Mouse (Mus musculus): ENCODE measurements around the gene Olfr67. TPM values are rescaled to one million over a fixed set of nuclear protein-coding genes. Genes with fewer than 3 reads are reported as not detected.
"Not testable (repeated sequence)": the region's sequence is repeated elsewhere in the genome, so short reads cannot be mapped to it uniquely, and the experiment has no call there.

The Olfr67 gene
- polyA plus RNA-seq (2016; fragmentation: Nextera tagmentation; extraction: Ambion mirVana): not detected in 2 replicates

DNA sequence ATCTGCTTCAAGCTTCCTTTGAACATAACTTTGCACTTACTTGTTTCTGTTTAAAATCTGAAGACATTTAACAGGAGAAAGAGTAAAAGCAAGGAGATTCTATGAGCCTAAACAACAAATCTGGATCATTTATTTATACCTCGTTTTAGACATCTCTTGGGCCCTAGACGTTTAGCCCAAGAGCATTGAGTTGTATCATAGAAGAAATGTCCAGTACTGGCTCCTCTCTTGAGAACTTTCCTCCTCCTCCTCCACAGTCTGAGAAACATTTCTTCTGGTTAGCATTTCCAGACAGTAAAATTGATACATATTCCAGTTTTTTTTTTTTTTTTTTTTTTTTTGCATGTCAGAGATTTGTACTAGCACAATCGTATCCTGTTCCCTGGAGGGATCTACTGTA lies at the start of gene Olfr67:
TSS of gene Olfr67 (minus strand) at position 101 of the 400 bp plus-strand sequence.
- Histone ChIP-seq H3K27me3 (ENCODE audit: insufficient read depth, poor library complexity, severe bottlenecking) (no peaks in the 10 kb centered on the region), H3K4me1 (replicated peaks) (no peaks in the 10 kb centered on the region), H3K27ac (no peak within 1 kb of the TSS), H3K4me3 (no peak within 1 kb of the TSS), H3K36me3 (no peaks in the 10 kb centered on the region), H3K9me3 (no peaks in the 10 kb centered on the region)
- 76% methylated on average over 3 of the region's 3 CpGs for WGBS
- DNase-seq (ENCODE audit: low spot score): no peak

DNA sequence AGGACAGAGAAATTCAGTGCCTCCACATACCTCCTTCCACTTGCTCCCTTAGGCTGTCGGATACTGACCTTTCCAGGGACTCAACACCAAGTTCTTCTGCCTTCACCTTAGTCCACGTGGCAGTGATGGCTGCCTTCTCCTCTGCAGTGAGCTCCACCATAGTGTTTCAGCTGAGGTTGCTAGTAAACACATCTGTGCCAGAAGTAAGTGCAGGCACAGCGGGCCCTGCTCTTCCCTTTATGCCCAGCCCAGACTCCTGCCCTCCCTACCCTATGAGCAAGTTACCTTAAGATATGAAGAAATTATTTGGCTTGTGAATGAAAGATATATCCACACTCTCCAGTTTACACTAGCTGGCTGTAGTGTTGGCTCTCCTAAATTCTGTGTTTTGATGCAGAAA lies 48.6 kb upstream of the Olfr67 start, which contains the start of gene Hbb-bh2:
TSS of gene Hbb-bh2 (minus strand) at position 253 of the 400 bp plus-strand sequence.
- Histone ChIP-seq H3K27me3 (ENCODE audit: insufficient read depth, poor library complexity, severe bottlenecking) (no peaks in the 10 kb centered on the region), H3K36me3 (no peaks in the 10 kb centered on the region), H3K4me1 (replicated peaks) (no peaks in the 10 kb centered on the region), H3K9me3 (no peaks in the 10 kb centered on the region), H3K4me3 (no peak within 1 kb of the TSS), H3K27ac (no peak within 1 kb of the TSS)
- 79% methylated on average over 3 of the region's 3 CpGs for whole genome bisulfite sequencing
- no peak for DNase-seq (ENCODE audit: low spot score)

DNA sequence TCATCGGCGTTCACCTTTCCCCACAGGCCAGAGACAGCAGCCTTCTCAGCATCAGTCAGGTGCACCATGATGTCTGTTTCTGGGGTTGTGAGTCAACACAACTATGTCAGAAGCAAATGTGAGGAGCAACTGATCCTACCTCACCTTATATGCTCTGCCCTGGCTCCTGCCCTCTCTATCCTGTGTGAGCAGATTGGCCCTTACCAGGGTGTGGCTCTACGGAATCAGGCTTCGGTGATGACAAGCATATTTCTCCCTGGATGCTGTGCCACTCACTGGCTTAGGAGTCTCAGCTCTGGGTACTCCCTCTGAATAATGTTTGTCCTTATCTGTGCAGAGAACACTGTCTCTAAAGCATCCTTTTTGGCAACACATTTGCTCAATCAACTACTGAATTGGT lies 36.2 kb upstream of the Olfr67 start, which contains the start of gene Hbb-bs:
TSS of gene Hbb-bs (minus strand) at position 289 of the 400 bp plus-strand sequence.
- Histone ChIP-seq H3K4me1 (replicated peaks) (no peaks in the 10 kb centered on the region), H3K4me3 (no peak within 1 kb of the TSS), H3K36me3 (no peaks in the 10 kb centered on the region), H3K27ac (no peak within 1 kb of the TSS), H3K27me3 (ENCODE audit: insufficient read depth, poor library complexity, severe bottlenecking) (no peaks in the 10 kb centered on the region), H3K9me3 (no peaks in the 10 kb centered on the region)
- DNase-seq (ENCODE audit: low spot score): no peak
- WGBS: 97% methylated on average over 4 of the region's 4 CpGs

DNA sequence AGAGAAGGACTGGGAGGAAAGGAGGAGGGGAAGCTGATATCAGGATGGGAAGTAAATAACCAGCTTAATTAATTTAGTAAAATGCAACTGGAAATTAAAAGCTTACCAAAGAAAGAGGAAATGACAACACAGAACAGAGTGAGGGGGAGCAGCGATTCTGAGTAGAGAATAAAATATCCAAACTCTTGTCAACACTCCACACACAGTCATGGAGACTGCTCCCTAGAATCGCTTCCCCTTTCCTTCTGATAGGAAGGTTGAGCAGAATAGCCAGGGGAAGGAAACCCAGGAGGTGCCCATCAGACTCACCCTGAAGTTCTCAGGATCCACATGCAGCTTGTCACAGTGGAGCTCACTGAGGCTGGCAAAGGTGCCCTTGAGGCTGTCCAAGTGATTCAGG lies 35.5 kb upstream of the Olfr67 start:
- DNase-seq (ENCODE audit: low spot score); H3K9me3 ChIP-seq; H3K4me3 ChIP-seq; H3K36me3 ChIP-seq; H3K4me1 ChIP-seq (replicated peaks); H3K27me3 ChIP-seq (ENCODE audit: insufficient read depth, poor library complexity, severe bottlenecking); H3K27ac ChIP-seq: not testable (repeated sequence)
- WGBS: no CpG with 5 or more reads among the region's 2 CpGs

DNA sequence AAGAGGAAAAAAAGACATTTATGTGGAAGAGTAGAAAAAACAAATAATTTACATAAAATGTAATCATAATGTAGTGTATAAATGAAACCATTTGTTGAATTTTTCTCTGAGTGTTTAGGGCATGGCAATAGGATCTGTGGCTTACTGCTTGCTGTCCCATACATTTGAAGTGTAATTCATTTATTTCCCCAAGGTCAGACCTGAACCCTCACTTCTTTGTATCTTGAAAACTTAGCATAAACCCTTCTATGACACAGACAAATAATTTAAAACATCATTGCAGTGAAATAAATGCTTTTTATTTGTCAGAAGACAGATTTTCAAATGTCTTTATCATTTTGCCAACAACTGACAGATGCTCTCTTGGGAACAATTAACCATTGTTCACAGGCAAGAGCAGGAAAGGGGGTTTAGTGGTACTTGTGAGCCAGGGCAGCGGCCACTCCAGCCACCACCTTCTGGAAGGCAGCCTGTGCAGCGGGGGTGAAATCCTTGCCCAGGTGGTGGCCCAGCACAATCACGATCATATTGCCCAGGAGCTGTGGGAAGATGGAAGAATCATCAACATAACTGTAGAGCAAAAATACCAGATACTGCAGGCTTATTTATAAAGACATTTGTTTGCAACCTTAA lies 34.8 kb upstream of the Olfr67 start:
- 60% methylated on average over 3 of the region's 3 CpGs for WGBS
- Histone ChIP-seq H3K27ac (no peak overlapping the region), H3K9me3 (no peaks in the 10 kb centered on the region), H3K4me3 (no peak overlapping the region), H3K4me1 (replicated peaks) (no peaks in the 10 kb centered on the region), H3K36me3 (no peaks in the 10 kb centered on the region), H3K27me3 (ENCODE audit: insufficient read depth, poor library complexity, severe bottlenecking) (no peaks in the 10 kb centered on the region)
- no peak for DNase-seq (ENCODE audit: low spot score)

DNA sequence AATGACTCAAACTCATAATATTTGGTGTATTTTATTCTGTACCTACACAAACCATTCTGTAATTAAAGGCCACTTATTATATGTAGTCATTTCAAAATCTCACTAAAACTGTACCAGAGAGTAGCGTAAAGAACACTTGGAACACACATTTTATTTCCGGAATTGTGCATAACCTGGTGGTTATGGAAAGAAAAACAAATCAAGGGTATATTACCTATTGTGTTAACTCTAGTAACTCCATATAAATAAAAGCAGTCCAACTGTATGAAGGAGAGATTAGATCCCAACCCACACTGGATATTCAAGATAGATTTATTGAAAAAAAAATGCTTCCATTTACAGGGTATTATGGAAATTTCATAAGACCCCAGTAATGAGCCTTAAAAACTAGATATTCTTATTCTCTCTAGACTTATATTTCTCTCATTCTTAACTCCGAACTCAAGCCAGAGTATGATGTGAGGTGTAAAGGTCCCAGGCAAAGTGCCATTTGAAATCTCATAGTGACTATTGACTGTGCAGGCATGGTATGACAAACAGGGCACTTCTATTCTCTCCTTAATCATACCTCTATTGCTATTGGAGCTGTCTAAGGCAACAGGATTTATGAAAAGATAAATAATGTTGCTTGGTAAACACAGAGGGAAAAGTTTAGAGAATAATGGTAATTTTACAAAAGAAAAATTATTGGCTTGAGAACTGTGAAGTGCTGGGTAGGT lies 34.1 kb upstream of the Olfr67 start:
- no peaks in the 10 kb centered on the region for H3K9me3 ChIP-seq
- no peaks in the 10 kb centered on the region for H3K36me3 ChIP-seq
- no peak for DNase-seq (ENCODE audit: low spot score)
- no peak overlapping the region for H3K27ac ChIP-seq
- no peaks in the 10 kb centered on the region for H3K4me1 ChIP-seq (replicated peaks)
- no peak overlapping the region for H3K4me3 ChIP-seq
- 91% methylated on average over 3 of the region's 3 CpGs for WGBS
- no peaks in the 10 kb centered on the region for H3K27me3 ChIP-seq (ENCODE audit: insufficient read depth, poor library complexity, severe bottlenecking)

DNA sequence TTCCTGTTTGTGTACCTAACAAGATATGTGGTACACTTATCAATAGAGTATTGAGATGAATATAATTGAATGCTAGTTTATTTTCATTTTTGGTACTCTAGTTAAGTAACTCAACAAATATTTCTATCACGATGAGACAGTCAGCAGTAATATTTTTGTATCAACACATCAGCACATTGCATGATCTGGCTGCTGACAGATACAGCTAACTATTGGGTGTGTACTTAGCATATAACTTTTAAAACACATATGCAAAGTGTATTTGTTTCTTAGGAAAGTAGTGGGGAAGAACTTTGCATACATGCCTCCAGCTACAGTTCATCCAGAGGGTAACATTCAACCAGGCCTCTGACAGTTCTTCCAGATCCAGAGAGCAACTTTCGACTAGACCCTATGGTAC lies 33.0 kb upstream of the Olfr67 start:
- Histone ChIP-seq H3K4me3 (no peak overlapping the region), H3K36me3 (no peaks in the 10 kb centered on the region), H3K4me1 (replicated peaks) (no peaks in the 10 kb centered on the region), H3K27me3 (ENCODE audit: insufficient read depth, poor library complexity, severe bottlenecking) (no peaks in the 10 kb centered on the region), H3K27ac (no peak overlapping the region), H3K9me3 (no peaks in the 10 kb centered on the region)
- DNase-seq (ENCODE audit: low spot score): no peak
- 88% methylated on average over 2 of the region's 2 CpGs for WGBS

DNA sequence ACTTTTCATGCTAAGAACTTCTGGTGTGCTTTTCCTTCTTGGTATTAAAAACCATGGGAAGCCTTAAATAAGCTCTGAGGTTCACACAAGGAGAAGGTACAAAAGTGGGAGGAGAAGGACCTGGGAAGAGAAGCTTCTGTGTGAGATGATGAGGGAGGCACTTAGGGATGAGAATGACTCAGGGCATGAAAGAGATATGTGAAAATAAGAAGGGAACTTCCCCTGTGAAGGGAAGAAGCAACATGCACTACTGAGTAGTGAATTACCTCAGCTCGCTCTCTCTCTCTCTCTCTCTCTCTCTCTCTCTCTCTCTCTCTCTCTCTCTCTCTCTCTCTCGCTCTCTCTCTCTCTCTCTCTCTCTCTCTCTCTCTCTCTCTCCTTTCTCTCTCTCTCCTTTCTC lies 23.5 kb upstream of the Olfr67 start:
- not testable (repeated sequence) for H3K27ac ChIP-seq; H3K27me3 ChIP-seq (ENCODE audit: insufficient read depth, poor library complexity, severe bottlenecking); H3K9me3 ChIP-seq; H3K36me3 ChIP-seq; H3K4me3 ChIP-seq; DNase-seq (ENCODE audit: low spot score); H3K4me1 ChIP-seq (replicated peaks)
- 89% methylated on average over 1 of the region's 2 CpGs for WGBS

DNA sequence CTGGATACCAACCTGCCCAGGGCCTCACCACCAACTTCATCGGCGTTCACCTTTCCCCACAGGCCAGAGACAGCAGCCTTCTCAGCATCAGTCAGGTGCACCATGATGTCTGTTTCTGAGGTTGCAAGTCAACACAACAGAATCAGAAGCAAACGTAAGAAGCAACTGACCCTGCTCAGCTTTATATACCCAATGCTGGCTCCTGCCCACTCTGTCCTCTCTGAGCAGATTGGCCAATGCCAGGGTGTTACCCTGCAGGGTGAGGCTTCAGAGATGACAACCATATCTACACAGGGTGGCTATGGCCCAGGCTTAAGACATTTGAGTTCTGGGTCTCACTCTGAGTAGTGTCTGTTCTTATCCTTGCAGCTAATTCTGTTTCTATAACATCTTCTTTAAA lies 22.1 kb upstream of the Olfr67 start, which contains the start of gene Hbb-bt:
TSS of gene Hbb-bt (minus strand) at position 231 of the 400 bp plus-strand sequence.
- H3K27me3 ChIP-seq (ENCODE audit: insufficient read depth, poor library complexity, severe bottlenecking): no peaks in the 10 kb centered on the region
- H3K4me1 ChIP-seq (replicated peaks): no peaks in the 10 kb centered on the region
- no peak within 1 kb of the TSS for H3K4me3 ChIP-seq
- no peaks in the 10 kb centered on the region for H3K36me3 ChIP-seq
- WGBS: 83% methylated on average over 3 of the region's 3 CpGs
- no peak within 1 kb of the TSS for H3K27ac ChIP-seq
- H3K9me3 ChIP-seq: no peaks in the 10 kb centered on the region
- DNase-seq (ENCODE audit: low spot score): no peak

DNA sequence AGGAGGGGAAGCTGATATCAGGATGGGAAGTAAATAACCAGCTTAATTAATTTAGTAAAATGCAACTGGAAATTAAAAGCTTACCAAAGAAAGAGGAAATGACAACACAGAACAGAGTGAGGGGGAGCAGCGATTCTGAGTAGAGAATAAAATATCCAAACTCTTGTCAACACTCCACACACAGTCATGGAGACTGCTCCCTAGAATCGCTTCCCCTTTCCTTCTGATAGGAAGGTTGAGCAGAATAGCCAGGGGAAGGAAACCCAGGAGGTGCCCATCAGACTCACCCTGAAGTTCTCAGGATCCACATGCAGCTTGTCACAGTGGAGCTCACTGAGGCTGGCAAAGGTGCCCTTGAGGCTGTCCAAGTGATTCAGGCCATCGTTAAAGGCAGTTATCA lies 21.5 kb upstream of the Olfr67 start:
- H3K27ac ChIP-seq; H3K4me3 ChIP-seq; DNase-seq (ENCODE audit: low spot score); H3K4me1 ChIP-seq (replicated peaks); H3K9me3 ChIP-seq; H3K27me3 ChIP-seq (ENCODE audit: insufficient read depth, poor library complexity, severe bottlenecking); H3K36me3 ChIP-seq: not testable (repeated sequence)
- no CpG with 5 or more reads among the region's 3 CpGs for WGBS

DNA sequence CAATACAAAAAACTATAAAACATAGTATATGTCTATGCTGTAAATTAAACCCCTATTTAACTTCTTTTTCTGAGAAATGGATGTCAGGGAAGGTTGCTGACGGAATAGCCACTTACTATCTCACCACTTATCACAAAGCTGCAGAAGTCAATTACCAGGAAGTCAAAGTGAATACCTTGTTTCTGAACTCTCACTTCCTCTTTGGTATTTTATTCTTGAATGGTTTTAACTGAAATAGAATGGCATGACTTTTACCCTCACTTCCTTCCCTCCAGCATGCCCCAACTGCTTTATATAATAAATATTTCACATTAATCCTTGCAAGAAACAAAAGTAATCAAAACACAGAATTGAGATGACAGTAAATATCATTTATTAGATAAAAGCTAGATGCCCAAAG lies 20.6 kb upstream of the Olfr67 start:
- no peaks in the 10 kb centered on the region for H3K27me3 ChIP-seq (ENCODE audit: insufficient read depth, poor library complexity, severe bottlenecking)
- H3K4me3 ChIP-seq: no peak overlapping the region
- no peaks in the 10 kb centered on the region for H3K36me3 ChIP-seq
- H3K4me1 ChIP-seq (replicated peaks): no peaks in the 10 kb centered on the region
- no peak for DNase-seq (ENCODE audit: low spot score)
- 82% methylated on average over 1 of the region's 1 CpGs for WGBS
- no peak overlapping the region for H3K27ac ChIP-seq
- H3K9me3 ChIP-seq: no peaks in the 10 kb centered on the region

DNA sequence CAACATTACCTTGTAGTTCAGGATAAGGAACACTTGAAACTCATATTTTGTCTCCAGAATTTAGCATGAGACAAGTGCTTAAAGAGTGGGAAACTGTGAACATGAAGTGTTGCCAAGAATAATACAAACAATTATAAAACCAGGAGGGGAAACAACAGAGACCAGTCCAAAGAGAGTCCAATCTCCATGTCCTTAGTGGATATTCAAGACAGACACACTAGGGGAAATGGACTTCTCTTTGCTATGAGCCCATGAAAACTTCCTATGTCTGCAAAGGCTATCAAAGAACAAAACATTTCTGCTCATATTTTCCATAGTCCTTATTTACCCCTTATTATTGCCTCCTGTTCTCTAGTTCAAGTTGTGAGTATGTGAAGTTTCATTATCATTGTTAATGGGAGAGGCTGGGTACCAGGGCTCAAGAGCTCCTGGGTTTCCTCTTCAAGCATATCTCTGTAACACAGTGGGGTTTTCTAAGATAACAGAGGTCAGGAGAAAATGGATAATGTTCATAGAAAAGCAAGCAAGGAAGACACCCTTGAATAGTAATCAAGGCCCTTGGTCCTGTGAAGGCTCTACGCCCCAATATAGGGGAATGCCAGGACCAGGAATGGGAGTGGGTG lies 19.7 kb upstream of the Olfr67 start:
- Histone ChIP-seq H3K27me3 (ENCODE audit: insufficient read depth, poor library complexity, severe bottlenecking) (no peaks in the 10 kb centered on the region), H3K4me1 (replicated peaks) (no peaks in the 10 kb centered on the region), H3K9me3 (no peaks in the 10 kb centered on the region), H3K4me3 (no peak overlapping the region), H3K36me3 (no peaks in the 10 kb centered on the region), H3K27ac (no peak overlapping the region)
- DNase-seq (ENCODE audit: low spot score): no peak
- WGBS: 89% methylated on average over 1 of the region's 1 CpGs

DNA sequence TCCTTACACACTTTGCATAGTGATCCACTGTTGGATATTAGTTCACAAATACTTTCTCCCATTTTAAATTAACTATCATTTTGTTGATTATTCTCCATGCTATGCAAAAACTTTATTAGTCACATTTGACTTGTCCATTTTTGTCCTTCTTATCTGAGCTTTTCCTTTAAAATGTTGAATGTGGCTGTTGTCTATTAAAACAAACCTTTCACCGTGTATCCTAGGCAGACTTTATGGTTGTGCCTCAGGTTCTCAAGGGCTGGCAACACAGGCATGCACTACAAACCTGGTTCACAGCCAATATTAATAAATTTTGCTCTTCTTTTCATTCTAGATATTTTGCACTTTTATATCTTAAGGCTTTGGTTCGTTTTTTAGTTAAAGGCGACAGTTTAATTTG lies 19.1 kb upstream of the Olfr67 start:
- H3K9me3 ChIP-seq: no peaks in the 10 kb centered on the region
- H3K36me3 ChIP-seq: no peaks in the 10 kb centered on the region
- H3K4me3 ChIP-seq: no peak overlapping the region
- DNase-seq (ENCODE audit: low spot score): no peak
- 78% methylated on average over 3 of the region's 3 CpGs for WGBS
- H3K27me3 ChIP-seq (ENCODE audit: insufficient read depth, poor library complexity, severe bottlenecking): no peaks in the 10 kb centered on the region
- H3K4me1 ChIP-seq (replicated peaks): no peaks in the 10 kb centered on the region
- H3K27ac ChIP-seq: no peak overlapping the region
